Mouse (Mus musculus) liver, adult 2 months (tissue): ENCODE measurements around the gene Dtx3.

ENCODE experiments used
- CTCF ChIP-seq: fragments of 200-500 bp; IDR thresholded peaks from 2 replicates; pipeline ENCODE4 v1.5.1; 2011; ENCODE audit warnings: low read depth, low read length, control low read depth
- POLR2A ChIP-seq: fragments of 200-500 bp; IDR thresholded peaks from 2 replicates; pipeline ENCODE4 v1.6.1; 2011; ENCODE audit warnings: low read length, control low read depth; ENCODE audit not compliant: insufficient read depth; ENCODE audit errors: extremely low read depth

GRCm38 (mm10) chr10:127165354-127165653 is 30.2 kb downstream of the Dtx3 start:
- no peak for TF ChIP-seq CTCF
- no peak for TF ChIP-seq POLR2A
